Mouse (Mus musculus) MEL (cell line): ENCODE results near the gene Habp4. TPM values are rescaled to one million over a fixed set of nuclear protein-coding genes. Genes with fewer than 3 reads are reported as not detected.
A peak's percentile ranks its signal among the peaks of the same experiment; 100 is the strongest.

ENCODE experiments used
- DNase-seq: peaks from one replicate; pipeline ENCODE4 v3.0.0; 2011; ENCODE audit warnings: low read depth, low spot score
- H3K27ac ChIP-seq: 2 replicates; pipeline ENCODE4 v1.5.1; 2012; ENCODE audit warnings: low read depth, mild to moderate bottlenecking, control low read depth, low read length, moderate library complexity; ENCODE audit not compliant: control insufficient read depth
- H3K27me3 ChIP-seq, 2 experiments: fragments of 150-350 bp in 1 of 2; sonication (generic) in 1 of 2; 2 replicates each; pipeline ENCODE4 v1.6.1; 2012; ENCODE audit warnings: low read length in 2 of 2, mild to moderate bottlenecking in 2 of 2, improper control_type of control experiment in 1 of 2, moderate library complexity in 1 of 2; ENCODE audit not compliant: insufficient read depth in 2 of 2, control insufficient read depth in 1 of 2
- H3K36me3 ChIP-seq, 2 experiments: 2 replicates each; pipeline ENCODE4 v1.6.1; 2012 to 2014; ENCODE audit warnings: low read length in 2 of 2, improper control_type of control experiment in 1 of 2, inconsistent platforms in 1 of 2, mild to moderate bottlenecking in 1 of 2; ENCODE audit not compliant: insufficient read depth in 2 of 2, control insufficient read depth in 1 of 2
- H3K4me1 ChIP-seq, 2 experiments: fragments of 150-350 bp in 1 of 2; sonication (generic) in 1 of 2; 2 replicates each; pipeline ENCODE4 v1.6.1; 2012; ENCODE audit warnings: low read length in 2 of 2, improper control_type of control experiment in 1 of 2, mild to moderate bottlenecking in 1 of 2; ENCODE audit not compliant: insufficient read depth in 2 of 2, control insufficient read depth in 1 of 2
- H3K4me3 ChIP-seq, 2 experiments: fragments of 150-350 bp in 1 of 2; sonication (generic) in 1 of 2; 2 replicates each; pipeline ENCODE4 v1.5.1; 2012; ENCODE audit warnings: low read depth in 2 of 2, low read length in 2 of 2, mild to moderate bottlenecking in 2 of 2, moderate library complexity in 2 of 2, control low read depth in 1 of 2, improper control_type of control experiment in 1 of 2; ENCODE audit not compliant: control insufficient read depth in 1 of 2, insufficient read depth in 1 of 2
- H3K79me2 ChIP-seq: 2 replicates; pipeline ENCODE4 v1.6.1; 2012; ENCODE audit warnings: mild to moderate bottlenecking, low read length, moderate library complexity; ENCODE audit not compliant: control insufficient read depth, poor library complexity, insufficient read depth
- H3K9ac ChIP-seq: 2 replicates; pipeline ENCODE4 v1.6.1; 2012; ENCODE audit warnings: low read depth, mild to moderate bottlenecking, control low read depth, low read length, moderate library complexity; ENCODE audit not compliant: control insufficient read depth, poor library complexity, severe bottlenecking
- H3K9me3 ChIP-seq: fragments of 150-350 bp; sonication (generic); replicated peaks from 2 replicates; pipeline ENCODE4 v1.6.1; 2012; ENCODE audit warnings: mild to moderate bottlenecking, low read length, improper control_type of control experiment, moderate library complexity; ENCODE audit not compliant: insufficient read depth
- BHLHE40 ChIP-seq: IDR thresholded peaks from 2 replicates; pipeline ENCODE4 v1.6.1; 2012; ENCODE audit warnings: low read depth, mild to moderate bottlenecking, inconsistent platforms, low read length, improper control_type of control experiment, borderline replicate concordance
- CHD2 ChIP-seq: IDR thresholded peaks from 2 replicates; pipeline ENCODE4 v1.6.1; 2011; ENCODE audit warnings: low read length, improper control_type of control experiment
- CTCF ChIP-seq, 3 experiments: IDR thresholded peaks in 2 of 3; conservative IDR thresholded peaks in 1 of 3; 2 replicates each; pipeline ENCODE4 v1.5.1; 2011 to 2012; ENCODE audit warnings: low read length in 3 of 3, low read depth in 2 of 3, mild to moderate bottlenecking in 2 of 3, improper control_type of control experiment in 1 of 3, inconsistent platforms in 1 of 3, mixed read lengths in 1 of 3, moderate library complexity in 1 of 3; ENCODE audit not compliant: control insufficient read depth in 1 of 3, insufficient read depth in 1 of 3, poor library complexity in 1 of 3, severe bottlenecking in 1 of 3
- E2F4 ChIP-seq: IDR thresholded peaks from 2 replicates; pipeline ENCODE4 v1.6.1; 2011; ENCODE audit warnings: low read depth, low read length, improper control_type of control experiment, borderline replicate concordance
- ETS1 ChIP-seq: IDR thresholded peaks from 2 replicates; pipeline ENCODE4 v1.6.1; 2012; ENCODE audit warnings: low read depth, mild to moderate bottlenecking, inconsistent platforms, low read length, improper control_type of control experiment, moderate library complexity
- JUND ChIP-seq: IDR thresholded peaks from 2 replicates; pipeline ENCODE4 v1.6.1; 2011; ENCODE audit warnings: low read depth, mild to moderate bottlenecking, improper control_type of control experiment, low read length
- MAFK ChIP-seq: IDR thresholded peaks from 2 replicates; pipeline ENCODE4 v1.6.1; 2011; ENCODE audit warnings: low read depth, mild to moderate bottlenecking, low read length, improper control_type of control experiment, borderline replicate concordance
- MAX ChIP-seq: IDR thresholded peaks from 2 replicates; pipeline ENCODE4 v1.6.1; 2011; ENCODE audit warnings: low read length, improper control_type of control experiment
- MEF2A ChIP-seq: IDR thresholded peaks from 2 replicates; pipeline ENCODE4 v1.6.1; 2014; ENCODE audit warnings: low read depth, mild to moderate bottlenecking, inconsistent platforms, low read length, improper control_type of control experiment; ENCODE audit not compliant: poor library complexity, insufficient replicate concordance, severe bottlenecking; ENCODE audit errors: extremely low read depth
- MXI1 ChIP-seq: IDR thresholded peaks from 2 replicates; pipeline ENCODE4 v1.6.1; 2011; ENCODE audit warnings: mild to moderate bottlenecking, low read depth, low read length, improper control_type of control experiment
- MYC ChIP-seq: IDR thresholded peaks from 2 replicates; pipeline ENCODE4 v1.6.1; 2011; ENCODE audit warnings: low read depth, mild to moderate bottlenecking, low read length, improper control_type of control experiment, moderate library complexity
- NELFE ChIP-seq: IDR thresholded peaks from 2 replicates; pipeline ENCODE4 v1.6.1; 2011; ENCODE audit warnings: low read depth, low read length, improper control_type of control experiment
- POLR2AphosphoS2 ChIP-seq: IDR thresholded peaks from 2 replicates; pipeline ENCODE4 v1.6.1; 2011; ENCODE audit warnings: low read length, improper control_type of control experiment
- RAD21 ChIP-seq: IDR thresholded peaks from 2 replicates; pipeline ENCODE4 v1.6.1; 2011; ENCODE audit warnings: mild to moderate bottlenecking, low read depth, low read length, improper control_type of control experiment
- SMC3 ChIP-seq: IDR thresholded peaks from 2 replicates; pipeline ENCODE4 v1.6.1; 2011; ENCODE audit warnings: low read depth, low read length, improper control_type of control experiment
- TAL1 ChIP-seq: IDR thresholded peaks from 2 replicates; pipeline ENCODE4 v1.6.1; 2012; ENCODE audit warnings: mild to moderate bottlenecking, inconsistent platforms, low read length, moderate library complexity, mixed read lengths
- USF2 ChIP-seq, 2 experiments: IDR thresholded peaks; 2 replicates each; pipeline ENCODE4 v1.6.1; 2011 to 2012; ENCODE audit warnings: improper control_type of control experiment in 2 of 2, low read length in 2 of 2, borderline replicate concordance in 1 of 2, inconsistent platforms in 1 of 2, low read depth in 1 of 2, mild to moderate bottlenecking in 1 of 2; ENCODE audit not compliant: insufficient read depth in 1 of 2
- ZKSCAN1 ChIP-seq: IDR thresholded peaks from 2 replicates; pipeline ENCODE4 v1.6.1; 2012; ENCODE audit warnings: low read depth, mild to moderate bottlenecking, inconsistent platforms, low read length, improper control_type of control experiment, moderate library complexity
- polyA plus RNA-seq, 2 experiments: library from polyadenylated mRNA; stranded (reverse) in 1 of 2; unstranded in 1 of 2; fragments of >175 nt in 1 of 2; fragments of >200 nt in 1 of 2; gene quantifications; 2 replicates each; pipeline versions ENCODE4 v1.2.1 to v1.2.4; 2012; ENCODE audit warnings: low replicate concordance in 2 of 2, low read depth in 1 of 2; ENCODE audit not compliant: insufficient read length in 2 of 2, insufficient read depth in 1 of 2, missing spikeins in 1 of 2
- total RNA-seq: library from RNA; depleted of rRNA; stranded (reverse); fragments of 300-350 nt; gene quantifications from 2 replicates; pipeline ENCODE4 v1.2.3, GENCODE M21; 2012

The Habp4 gene
- total and polyA plus RNA-seq, 3 experiments: 4.4 to 19.8 TPM; not detected in 1

DNA sequence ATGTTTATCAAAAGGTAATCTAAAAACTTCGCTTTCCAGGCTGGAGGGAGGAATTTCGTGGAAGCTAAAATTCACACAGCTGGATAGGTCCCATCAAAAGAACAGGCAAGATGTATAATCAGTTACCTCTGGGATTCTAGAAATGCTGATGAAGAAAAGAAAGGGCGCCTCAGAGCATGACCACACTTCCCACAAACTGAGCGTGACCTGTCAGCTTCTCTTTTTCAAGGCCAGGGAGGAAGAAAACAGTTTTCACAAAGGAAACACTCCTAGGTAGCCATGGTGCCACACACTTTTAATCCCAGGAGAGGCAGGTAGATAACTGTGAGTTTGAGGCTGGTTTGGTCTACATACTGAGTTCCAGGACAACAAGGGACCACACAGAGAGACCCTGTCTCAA, 40.9 kb upstream of the Habp4 start:
- Histone ChIP-seq H3K9ac (no peak overlapping the region), H3K9me3 (no peaks in the 10 kb centered on the region), H3K36me3 (no peaks in the 10 kb centered on the region), H3K27ac (no peak overlapping the region), H3K27me3 (no peaks in the 10 kb centered on the region), H3K4me1 (no peaks in the 10 kb centered on the region; a peak in 2 of 4 replicates), H3K4me3 (no peak overlapping the region), H3K79me2 (no peaks in the 10 kb centered on the region)
- TF ChIP-seq USF2 (IDR thresholded peaks at IDR 0.05; ENCODE audit: borderline replicate concordance in 1 of 2, insufficient read depth in 1 of 2, low read depth in 1 of 2, low read length in 2 of 2): no peak
- no peak for TF ChIP-seq ZKSCAN1
- TF ChIP-seq TAL1: no peak
- TF ChIP-seq E2F4: no peak
- TF ChIP-seq CHD2: no peak
- no peak for TF ChIP-seq MXI1
- no peak for TF ChIP-seq RAD21
- TF ChIP-seq ETS1: no peak
- no peak for TF ChIP-seq MAX
- TF ChIP-seq MEF2A: no peak
- TF ChIP-seq BHLHE40: no peak
- TF ChIP-seq MYC: no peak
- TF ChIP-seq CTCF (IDR thresholded peaks at IDR 0.05 in 2 of 3, conservative IDR thresholded peaks at IDR 0.05 in 1 of 3; ENCODE audit: control insufficient read depth in 1 of 3, insufficient read depth in 1 of 3, low read depth in 2 of 3, low read length in 3 of 3, poor library complexity in 1 of 3, severe bottlenecking in 1 of 3): no peak
- TF ChIP-seq POLR2AphosphoS2: no peak
- TF ChIP-seq NELFE: no peak
- TF ChIP-seq JUND: no peak
- no peak for DNase-seq

DNA sequence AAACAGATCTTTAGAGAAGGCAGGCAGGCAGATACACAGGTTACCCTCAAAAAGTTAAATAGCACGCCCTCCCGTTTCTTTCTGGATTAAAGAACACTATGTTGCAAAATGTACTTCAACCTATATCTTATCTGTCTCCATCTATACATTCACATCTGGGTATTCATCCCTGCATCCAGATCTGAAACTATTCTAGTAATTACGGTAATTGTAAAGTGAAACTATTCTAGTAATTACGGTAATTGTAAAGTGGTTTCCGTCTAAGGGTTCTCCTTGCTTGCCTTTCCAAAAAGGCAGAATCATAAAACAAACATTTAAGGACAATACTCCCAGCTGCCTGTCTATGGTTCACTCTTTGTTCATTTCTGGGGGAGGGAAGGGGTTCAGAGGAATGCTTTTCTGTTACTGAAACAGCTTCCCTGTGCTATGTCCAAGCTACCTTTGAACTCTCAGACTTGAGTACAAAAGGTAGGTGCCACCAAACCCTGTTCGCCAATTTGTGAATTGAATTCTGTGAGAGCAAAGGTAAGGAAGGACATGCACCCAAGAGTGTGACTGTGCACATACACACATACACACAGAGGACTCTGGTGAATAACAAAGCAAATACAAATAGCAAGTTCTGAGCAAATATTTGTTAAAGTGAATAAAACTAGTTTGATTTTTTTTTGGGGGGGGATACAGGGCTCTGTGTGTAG, 38.0 kb upstream of the Habp4 start:
- Histone ChIP-seq H3K27me3 (no peaks in the 10 kb centered on the region), H3K4me3 (no peak overlapping the region), H3K79me2 (no peaks in the 10 kb centered on the region), H3K4me1 (peaks cover 5 to 7% of the 10 kb centered on the region in 2 experiments), H3K9me3 (no peaks in the 10 kb centered on the region), H3K27ac (no peak overlapping the region), H3K9ac (no peak overlapping the region), H3K36me3 (peaks cover 0 to 4% of the 10 kb centered on the region in 2 experiments; a peak in 2 of 4 replicates)
- no peak for DNase-seq
- TF ChIP-seq MYC (no peak), SMC3 (no peak), MXI1 (peak; percentile 100), MEF2A (no peak), MAFK (no peak)
